ENCODE assay signal across 25 mouse cellular contexts in genomic region chr8:82896796-82897195, GRCm38 (mm10). TPM values are rescaled to one million over a fixed set of nuclear protein-coding genes. Genes with fewer than 3 reads are reported as not detected.
"Had no signal": no experiment of that assay in that cellular context is flagged by ENCODE, and none has a peak within 500 bp of the region (broad histone marks: within the 10 kb centered on the region; RNA-seq: fewer than 3 reads in every experiment).

No protein-coding gene starts in this region.

- ATAC-seq: hindbrain, embryonic 16.5 days; inflammation-experienced regulatory T-cells, adult 6 months; intestine, embryonic 15.5 days; intestine, postnatal 0 days had no signal

- H3K4me3 ChIP-seq: heart, adult 2 months; heart, embryonic 10.5 days; heart, embryonic 12.5 days; hindbrain, embryonic 10.5 days; hindbrain, embryonic 12.5 days; intestine, embryonic 15.5 days; layer of hippocampus, adult 2 months; left cerebral cortex, adult 2 months; limb, embryonic 10.5 days; limb, embryonic 12.5 days; liver, embryonic 13.5 days had no signal

- H3K4me1 ChIP-seq: heart, embryonic 10.5 days; hindbrain, embryonic 10.5 days; hindbrain, embryonic 12.5 days; intestine, embryonic 15.5 days; liver, embryonic 13.5 days had no signal

- H3K27ac ChIP-seq: heart, adult 2 months; heart, embryonic 10.5 days; hindbrain, embryonic 10.5 days; hindbrain, embryonic 12.5 days; hindbrain, embryonic 14.5 days; intestine, embryonic 15.5 days; layer of hippocampus, adult 2 months; left cerebral cortex, adult 2 months; limb, embryonic 10.5 days; limb, embryonic 12.5 days; liver, embryonic 13.5 days had no signal

- DNase-seq: gastrocnemius, postnatal 10 days; gastrocnemius, postnatal 25 days; heart, adult 2 months; heart, postnatal 10 days; heart, postnatal 4 days; kidney, adult 18-20 months; kidney, adult 8-10 months; kidney, postnatal 10 days; kidney, postnatal 25 days; kidney, postnatal 4 days; liver; liver, embryonic 13.5 days had no signal

RNA-seq across cellular contexts. Expression of gene Rnf150, which starts 33.6 kb away (rescaled TPM):
- polyA plus RNA-seq: inflammation-experienced regulatory T-cells, adult 6 months had no signal
